Mouse (Mus musculus) brain, embryonic 14.5 days (tissue): ENCODE measurements at regions not wholly inside any gene's neighbourhood (a gene's known extent, or its start where the extent isn't known, plus 50 kb on each side); places are given as distances from the start of the nearest gene placed in this dataset.

Experiments used
- DNase-seq: peaks from one replicate; pipeline ENCODE4 v3.0.0-alpha.2; 2011; ENCODE audit warnings: low read depth
- CTCF ChIP-seq: fragments of 200-500 bp; IDR thresholded peaks from 2 replicates; pipeline ENCODE4 v1.5.1; 2012; ENCODE audit warnings: inconsistent platforms, mild to moderate bottlenecking, moderate library complexity, borderline replicate concordance; ENCODE audit not compliant: insufficient read depth, insufficient read length; ENCODE audit errors: extremely low read depth
- POLR2A ChIP-seq: fragments of 200-500 bp; IDR thresholded peaks from 2 replicates; pipeline ENCODE4 v1.6.1; 2012; ENCODE audit warnings: mild to moderate bottlenecking, inconsistent platforms, borderline replicate concordance; ENCODE audit not compliant: poor library complexity, insufficient read depth, insufficient read length, severe bottlenecking; ENCODE audit errors: extremely low read depth

DNA sequence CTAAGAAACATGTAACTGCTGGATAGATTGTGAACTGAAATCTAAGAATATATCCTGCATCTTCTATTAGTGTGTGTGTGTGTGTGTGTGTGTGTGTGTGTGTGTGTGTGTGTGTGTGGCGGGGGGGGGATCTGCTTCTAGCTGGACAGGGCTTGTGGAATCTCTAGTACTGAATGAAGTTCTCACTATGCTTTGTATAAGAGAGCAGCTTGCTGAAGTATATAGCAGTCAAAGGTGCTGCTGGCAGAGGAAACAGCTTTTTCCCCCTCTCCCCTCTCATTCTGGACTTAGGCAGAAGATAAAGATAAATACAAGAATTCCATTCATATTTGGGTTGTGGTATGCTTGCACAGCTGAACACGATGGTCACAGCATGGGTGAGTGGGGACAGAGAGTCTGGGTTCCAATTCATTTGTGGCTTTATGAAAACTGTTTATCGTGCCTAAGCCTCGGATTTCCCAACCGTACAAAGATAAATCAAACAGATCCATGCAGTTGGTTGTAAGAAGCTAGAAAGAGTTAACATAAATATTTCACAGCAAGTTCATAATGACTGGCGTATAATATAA, 484.2 kb upstream of the Zeb2 start:
- TF ChIP-seq CTCF (no peak), POLR2A (no peak)
- no peak for DNase-seq

DNA sequence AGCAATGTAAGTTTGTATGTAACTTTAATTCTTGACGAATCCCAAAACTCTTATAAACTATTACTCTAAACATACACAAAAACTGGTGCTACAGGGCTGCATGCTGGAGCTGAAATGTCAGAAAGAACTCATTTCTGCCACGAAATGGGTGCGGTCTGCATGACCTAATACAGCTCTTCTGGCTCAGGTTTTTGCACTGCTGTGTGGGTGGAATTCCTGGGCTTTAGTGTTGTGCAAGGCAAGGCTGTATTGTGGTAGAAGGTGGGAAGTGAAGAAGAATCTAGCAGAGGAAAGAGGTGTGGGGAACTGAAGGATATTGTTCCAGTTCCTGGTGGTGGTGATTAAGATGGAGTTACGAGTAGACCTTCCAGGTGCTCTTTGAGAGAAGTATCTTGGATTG, 476.6 kb upstream of the Zeb2 start:
- no peak for TF ChIP-seq POLR2A
- TF ChIP-seq CTCF, result no peak
- DNase-seq, result no peak

DNA sequence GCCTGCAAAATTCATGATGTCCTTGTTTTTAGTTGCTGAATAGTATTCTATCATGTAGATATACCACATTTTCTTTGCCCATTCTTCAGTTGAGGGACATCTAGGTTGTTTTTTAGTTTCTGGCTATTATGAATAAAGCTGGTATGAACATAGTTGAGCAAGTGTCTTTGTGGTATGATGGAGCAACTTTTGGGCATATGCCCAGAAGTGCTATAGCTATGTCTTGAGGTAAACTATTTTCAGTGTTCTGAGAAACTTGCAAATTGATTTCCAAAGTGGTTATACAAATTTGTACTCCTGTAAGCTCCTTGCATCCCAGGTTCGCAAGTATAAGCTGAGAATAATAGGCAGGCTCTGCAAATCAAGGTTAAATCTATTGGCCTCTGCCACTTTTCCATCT, 473.8 kb upstream of the Zeb2 start:
- TF ChIP-seq POLR2A (no peak), CTCF (no peak)

DNA sequence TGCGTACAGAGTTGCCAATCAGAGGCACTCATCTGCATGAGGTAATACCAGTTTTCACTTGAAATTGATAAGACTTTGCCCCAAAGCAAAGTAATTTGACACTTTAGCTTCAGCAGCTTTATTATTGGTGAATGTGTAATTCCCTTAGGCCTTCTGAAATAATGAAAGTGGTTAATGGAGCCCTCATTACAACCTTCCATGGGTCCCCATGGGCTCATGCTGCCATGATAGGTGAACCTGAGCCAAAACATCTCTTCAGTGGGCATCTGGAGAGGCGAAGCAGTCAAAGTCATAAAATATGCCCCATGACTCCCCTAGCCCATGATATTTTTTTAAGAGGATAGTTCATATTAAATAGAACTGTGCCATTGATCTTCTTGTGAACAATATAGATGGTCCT, 471.1 kb upstream of the Zeb2 start:
- TF ChIP-seq POLR2A (no peak), CTCF (no peak)
- DNase-seq, result no peak

More for the DNA sequence above, 473.8 kb upstream of the Zeb2 start:
- DNase-seq, result no peak

DNA sequence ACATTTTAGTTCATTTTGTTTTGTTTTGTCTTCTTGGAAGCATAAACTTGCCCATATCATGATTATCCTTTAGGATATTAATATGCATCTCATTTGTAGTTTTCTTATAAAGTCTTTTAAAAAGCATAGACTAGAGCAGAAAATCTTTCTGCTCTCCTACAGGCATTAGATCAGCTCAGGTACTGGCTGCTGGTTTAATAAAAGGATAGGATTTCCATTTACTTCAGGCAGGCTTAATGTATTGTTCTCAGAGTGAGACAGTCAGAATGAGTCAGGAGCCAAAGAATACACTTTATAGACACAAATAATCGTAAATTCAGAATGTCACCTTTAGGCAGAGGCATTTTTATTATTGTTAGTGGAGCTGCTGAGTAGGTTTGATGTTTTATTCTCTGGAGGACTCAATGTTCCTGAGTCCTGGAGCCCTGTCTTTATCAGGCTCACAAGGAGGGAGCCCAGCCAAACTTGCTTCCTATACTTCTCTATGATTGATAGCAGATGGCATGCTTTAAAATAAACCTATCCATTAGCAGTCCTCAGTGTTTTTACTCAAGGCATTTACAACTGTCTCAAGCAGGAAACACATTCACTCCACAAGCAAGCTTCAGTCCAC, 469.5 kb upstream of the Zeb2 start:
- DNase-seq, result peak; percentile 22
- TF ChIP-seq CTCF (no peak), POLR2A (no peak)

DNA sequence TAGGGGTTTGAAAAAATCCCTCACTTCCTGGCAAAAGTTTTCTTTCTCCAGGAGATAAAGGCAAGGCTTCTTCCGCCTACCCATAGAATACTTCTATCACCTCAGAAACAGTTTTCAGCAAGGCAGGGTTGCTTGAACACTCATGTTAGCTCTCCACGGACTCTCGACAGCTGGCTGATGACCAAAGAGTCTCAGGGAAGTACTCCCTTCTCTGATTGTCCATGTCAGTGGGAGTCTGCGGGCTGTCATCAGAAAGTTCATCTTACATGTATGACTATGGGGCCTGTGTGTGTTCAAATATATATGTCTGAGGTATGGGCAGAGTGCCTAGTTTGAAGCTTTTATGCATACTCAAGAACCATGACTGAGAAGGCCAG, 464.3 kb upstream of the Zeb2 start:
- no peak for DNase-seq

DNA sequence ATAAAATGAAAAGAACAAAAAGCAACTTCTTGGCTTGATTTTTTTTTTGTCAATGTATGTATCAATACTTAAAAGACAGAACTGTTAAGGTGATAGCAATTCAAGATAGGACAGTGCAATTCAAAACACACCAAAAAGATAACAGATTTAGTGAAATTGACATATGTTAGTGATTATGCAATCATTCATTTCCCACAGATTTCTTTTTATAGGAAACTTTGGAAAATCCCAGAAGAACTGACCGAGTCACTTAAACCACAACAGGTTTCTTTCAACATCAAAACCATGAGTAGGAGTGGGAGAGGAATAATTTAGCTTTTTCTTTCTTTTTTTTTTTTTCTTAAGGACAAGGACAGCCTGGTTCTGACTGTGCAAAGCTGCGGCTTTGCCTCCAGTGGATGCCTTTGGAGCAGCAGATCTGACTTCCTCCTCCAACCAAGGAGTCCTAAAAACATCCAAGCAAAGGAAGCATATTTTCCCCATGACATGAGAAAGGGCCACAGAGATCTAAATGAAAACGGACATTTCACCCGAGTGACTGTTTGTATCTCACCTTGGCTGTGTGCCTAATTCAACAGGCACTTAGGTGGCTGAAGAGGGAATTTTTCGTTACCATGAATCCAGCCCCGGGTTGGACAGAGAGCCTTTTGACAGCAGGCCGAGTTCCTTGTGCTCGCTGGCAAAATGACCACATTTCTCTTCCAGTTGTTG, 463.8 kb upstream of the Zeb2 start:
- TF ChIP-seq CTCF, result no peak
- no peak for TF ChIP-seq POLR2A
- DNase-seq, result peak; percentile 34

More for the DNA sequence above, 464.3 kb upstream of the Zeb2 start:
- TF ChIP-seq POLR2A, result no peak
- TF ChIP-seq CTCF, result no peak

DNA sequence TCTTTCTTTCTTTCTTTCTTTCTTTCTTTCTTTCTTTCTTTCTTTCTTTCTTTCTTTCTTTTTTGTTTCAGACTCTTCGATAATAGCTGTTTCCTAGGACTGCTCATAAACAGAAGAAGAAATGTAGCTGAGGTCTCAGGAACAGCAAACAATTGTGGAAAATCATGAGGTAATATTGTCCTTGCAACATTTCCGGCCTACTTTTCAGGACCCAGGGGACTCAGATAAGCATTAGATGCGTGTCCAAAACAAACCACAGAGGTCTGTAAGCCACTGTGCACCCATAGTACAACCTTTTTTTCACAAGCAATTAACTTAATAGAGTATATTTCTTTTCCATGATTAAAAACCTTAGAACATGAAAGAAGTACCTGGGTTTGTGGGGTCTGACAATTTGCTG, 455.7 kb upstream of the Zeb2 start:
- DNase-seq, result no peak
- TF ChIP-seq POLR2A (no peak), CTCF (no peak)

DNA sequence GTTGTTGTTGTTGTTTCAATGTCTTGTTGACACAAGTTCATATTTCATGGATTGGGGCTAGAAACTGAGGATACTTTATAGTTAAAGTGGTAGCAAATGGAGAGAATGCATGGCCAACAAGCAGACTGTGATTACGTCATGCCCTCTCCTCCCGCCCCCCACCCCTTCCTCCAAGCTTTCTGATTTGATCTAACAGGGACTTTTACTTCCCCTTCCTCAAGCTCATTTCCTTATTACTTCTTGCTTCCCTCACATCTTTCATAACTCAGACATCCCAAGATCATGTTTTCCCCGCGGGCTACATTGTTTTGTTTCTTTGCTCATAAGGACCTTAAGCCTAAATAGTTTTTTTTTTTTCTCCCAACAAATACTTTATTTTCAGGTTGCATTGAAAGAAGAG, 437.5 kb upstream of the Zeb2 start:
- TF ChIP-seq CTCF (no peak), POLR2A (no peak)
- DNase-seq, result no peak

DNA sequence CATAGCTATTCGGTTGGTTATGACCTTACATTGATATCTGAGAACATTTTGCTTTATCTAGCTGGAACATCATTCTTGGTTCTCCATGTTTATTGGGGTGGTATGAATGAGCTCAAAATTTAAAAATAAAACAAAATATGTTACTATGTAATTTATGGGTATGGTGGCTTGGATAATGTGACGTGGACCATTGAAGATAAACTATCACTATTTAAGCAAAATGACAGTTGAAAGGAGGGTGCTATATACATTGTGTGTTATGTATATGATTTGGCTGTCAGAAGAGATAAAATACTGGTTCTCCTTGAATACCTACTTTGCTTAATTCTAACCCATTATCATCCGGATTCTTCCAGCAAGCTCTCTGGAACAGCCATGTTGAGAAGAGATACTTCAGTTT, 424.2 kb upstream of the Zeb2 start:
- no peak for TF ChIP-seq CTCF
- no peak for TF ChIP-seq POLR2A

DNA sequence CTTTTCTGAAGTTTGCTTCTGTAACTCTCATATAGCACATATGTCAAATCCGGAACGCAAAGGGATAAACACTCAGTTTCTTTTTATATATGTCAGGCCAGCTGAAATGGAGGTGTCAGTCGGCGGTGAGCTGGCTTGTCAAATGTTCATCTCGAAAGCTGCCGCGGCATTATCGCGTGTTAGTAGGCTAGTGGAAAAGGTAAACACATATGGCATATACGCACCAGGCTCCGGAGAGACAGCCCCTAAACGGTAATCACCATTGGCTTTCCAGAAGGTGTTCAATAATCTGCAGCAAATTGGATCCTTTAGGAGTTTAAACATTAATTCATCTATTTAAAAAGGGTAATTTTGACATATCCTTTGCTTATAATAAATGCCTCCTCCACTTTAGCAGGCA, 421.8 kb upstream of the Zeb2 start:
- TF ChIP-seq POLR2A, result no peak
- TF ChIP-seq CTCF, result no peak
- peak; percentile 35 for DNase-seq

More for the DNA sequence above, 424.2 kb upstream of the Zeb2 start:
- no peak for DNase-seq

DNA sequence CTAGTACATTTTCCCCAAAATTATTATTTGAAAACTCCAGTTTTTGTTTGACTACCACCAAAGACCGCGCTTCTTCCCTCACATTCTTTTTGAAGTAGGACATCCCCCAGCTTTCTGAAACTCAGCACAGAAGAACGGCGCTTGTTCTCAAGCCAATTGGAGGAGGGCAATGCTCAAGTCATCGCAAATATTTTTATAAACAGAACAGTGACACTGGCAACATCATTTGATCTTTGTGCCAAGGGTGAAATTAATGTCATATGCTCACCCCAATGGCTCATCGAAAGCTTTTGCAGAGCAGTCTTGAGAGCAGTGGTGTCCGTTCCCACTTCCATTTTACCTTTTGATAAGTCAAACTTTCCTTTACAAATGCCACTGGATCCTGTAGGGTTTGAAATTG, 420.5 kb upstream of the Zeb2 start:
- no peak for DNase-seq
- TF ChIP-seq POLR2A, result no peak
- no peak for TF ChIP-seq CTCF
